Mouse (Mus musculus) kidney, embryonic 14.5 days (tissue): ENCODE measurements around the gene Olfr1226. TPM values are rescaled to one million over a fixed set of nuclear protein-coding genes. Genes with fewer than 3 reads are reported as not detected.
"Not testable (repeated sequence)": the region's sequence is repeated elsewhere in the genome, so short reads cannot be mapped to it uniquely, and the experiment has no call there.

ENCODE experiments used
- ATAC-seq: fragments of 200-750 bp; cut with Nextera tagmentation; 2 replicates; pipeline ENCODE4 v1.8.0; 2017; ENCODE audit warnings: moderate number of reproducible peaks, mild to moderate bottlenecking, moderate TSS enrichment, moderate library complexity; ENCODE audit not compliant: low FRiP score, low TSS enrichment
- H3K27ac ChIP-seq: fragments of 300-500 bp; sonication (generic); 2 replicates; pipeline ENCODE4 v1.5.1; 2014; ENCODE audit warnings: low read depth, mild to moderate bottlenecking, low read length, moderate library complexity, mixed read lengths
- H3K27me3 ChIP-seq: fragments of 300-500 bp; sonication (generic); 2 replicates; pipeline ENCODE4 v1.6.1; 2014; ENCODE audit warnings: mild to moderate bottlenecking, low read length; ENCODE audit not compliant: control insufficient read depth, insufficient read depth
- H3K36me3 ChIP-seq: fragments of 300-500 bp; sonication (generic); 2 replicates; pipeline ENCODE4 v1.6.1; 2014; ENCODE audit warnings: low read length, mixed read lengths; ENCODE audit not compliant: control insufficient read depth, insufficient read depth
- H3K4me1 ChIP-seq: fragments of 300-500 bp; sonication (generic); 2 replicates; pipeline ENCODE4 v1.6.1; 2014; ENCODE audit warnings: low read length, mixed read lengths; ENCODE audit not compliant: control insufficient read depth, insufficient read depth
- H3K4me2 ChIP-seq: fragments of 300-500 bp; sonication (generic); replicated peaks from 2 replicates; pipeline ENCODE4 v1.6.1; 2014; ENCODE audit warnings: low read depth, mild to moderate bottlenecking, low read length
- H3K4me3 ChIP-seq: fragments of 300-500 bp; sonication (generic); 2 replicates; pipeline ENCODE4 v1.5.1; 2014; ENCODE audit warnings: mild to moderate bottlenecking, low read length
- H3K9ac ChIP-seq: fragments of 300-500 bp; sonication (generic); 2 replicates; pipeline ENCODE4 v1.6.1; 2014; ENCODE audit warnings: low read depth, mild to moderate bottlenecking, low read length, moderate library complexity
- H3K9me3 ChIP-seq: fragments of 300-500 bp; sonication (generic); 2 replicates; pipeline ENCODE4 v1.6.1; 2016; ENCODE audit warnings: low read length; ENCODE audit not compliant: control insufficient read depth
- WGBS: fragments of 180-500 bp; shearing (Covaris S2); extraction: QIAGEN DNeasy Blood & Tissue Kit; methylation state at CpG from one replicate; pipeline ENCODE4 v1.1.7; 2014; 5-methylcytosine and 5-hydroxymethylcytosine counted together
- polyA plus RNA-seq: library from polyadenylated mRNA; unstranded; fragments of >200 nt; fragmentation: Nextera tagmentation; extraction: Ambion mirVana; gene quantifications from 2 replicates; pipeline ENCODE4 v1.2.1, GENCODE M21; 2014

Gene Olfr1226
- not detected in 2 replicates for polyA plus RNA-seq

DNA sequence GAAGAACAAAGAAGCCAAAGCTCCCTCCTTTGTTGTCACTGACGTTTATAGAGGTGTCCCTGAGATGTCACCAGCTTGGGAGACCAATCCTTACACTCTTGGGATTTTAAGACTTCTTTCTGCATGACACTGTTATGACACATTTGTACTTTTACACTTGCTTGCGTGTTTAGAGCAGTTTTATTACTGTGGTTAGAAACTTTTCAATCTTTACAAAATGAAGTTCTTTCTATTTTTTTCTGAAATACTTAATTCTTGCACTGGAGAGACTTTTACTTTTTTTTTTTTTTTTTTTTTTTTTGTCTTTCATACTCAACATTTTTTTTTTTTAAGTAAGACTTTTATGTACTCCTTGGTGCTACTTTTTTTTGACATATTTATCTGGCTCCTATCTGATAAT lies at the start of gene Olfr1226:
Gene Olfr1226, minus strand, starts transcription at position 101 of the 400 bp plus-strand sequence.
- no peak within 1 kb of the TSS for H3K4me3 ChIP-seq
- H3K27ac ChIP-seq, result no peak within 1 kb of the TSS
- H3K4me2 ChIP-seq, result no peak within 1 kb of the TSS
- no peaks in the 10 kb centered on the region for H3K9me3 ChIP-seq
- no peak for ATAC-seq
- H3K27me3 ChIP-seq, result no peaks in the 10 kb centered on the region
- WGBS, result 55% methylated on average over 2 of the region's 2 CpGs
- no peaks in the 10 kb centered on the region for H3K36me3 ChIP-seq
- H3K4me1 ChIP-seq, result no peaks in the 10 kb centered on the region
- H3K9ac ChIP-seq, result no peak within 1 kb of the TSS

- Histone ChIP-seq H3K36me3 (no peaks in the 10 kb centered on the region), H3K4me1 (no peaks in the 10 kb centered on the region), H3K9ac (no peak overlapping the region), H3K4me2 (no peak overlapping the region), H3K27ac (no peak overlapping the region), H3K4me3 (no peak overlapping the region), H3K27me3 (no peaks in the 10 kb centered on the region), H3K9me3 (no peaks in the 10 kb centered on the region)
- ATAC-seq, result no peak
- 90% methylated on average over 3 of the region's 3 CpGs for WGBS
Observed at GRCm38 (mm10) chr2:89196325-89196982, 3.4 kb downstream of the Olfr1226 start.

GRCm38 (mm10) chr2:89174569-89174968 lies 25.3 kb downstream of the Olfr1226 start, which contains the start of gene Olfr1225:
Gene Olfr1225, minus strand, starts transcription at chr2:89174669.
- no peak within 1 kb of the TSS for H3K4me3 ChIP-seq
- no peaks in the 10 kb centered on the region for H3K36me3 ChIP-seq
- no peak within 1 kb of the TSS for H3K9ac ChIP-seq
- H3K4me1 ChIP-seq, result no peaks in the 10 kb centered on the region
- no peaks in the 10 kb centered on the region for H3K9me3 ChIP-seq
- 89% methylated on average over 1 of the region's 1 CpGs for WGBS
- H3K4me2 ChIP-seq, result no peak within 1 kb of the TSS
- H3K27me3 ChIP-seq, result no peaks in the 10 kb centered on the region
- ATAC-seq, result no peak
- no peak within 1 kb of the TSS for H3K27ac ChIP-seq

- ATAC-seq, H3K27me3 ChIP-seq, H3K9ac ChIP-seq, H3K9me3 ChIP-seq, H3K4me1 ChIP-seq, H3K4me3 ChIP-seq, H3K36me3 ChIP-seq, H3K4me2 ChIP-seq, H3K27ac ChIP-seq: not testable (repeated sequence)
- WGBS, result 92% methylated on average over 4 of the region's 4 CpGs
Observed at GRCm38 (mm10) chr2:89164711-89165110, 35.1 kb downstream of the Olfr1226 start.

GRCm38 (mm10) chr2:89163991-89164390 lies 35.9 kb downstream of the Olfr1226 start, which contains the start of gene Olfr1224-ps1:
Gene Olfr1224-ps1, minus strand, starts transcription at chr2:89164091.
- not testable (repeated sequence) for H3K27ac ChIP-seq, H3K4me3 ChIP-seq, H3K9me3 ChIP-seq, H3K4me1 ChIP-seq, ATAC-seq, H3K9ac ChIP-seq, H3K27me3 ChIP-seq, H3K36me3 ChIP-seq, H3K4me2 ChIP-seq
- 94% methylated on average over 8 of the region's 8 CpGs for WGBS

DNA sequence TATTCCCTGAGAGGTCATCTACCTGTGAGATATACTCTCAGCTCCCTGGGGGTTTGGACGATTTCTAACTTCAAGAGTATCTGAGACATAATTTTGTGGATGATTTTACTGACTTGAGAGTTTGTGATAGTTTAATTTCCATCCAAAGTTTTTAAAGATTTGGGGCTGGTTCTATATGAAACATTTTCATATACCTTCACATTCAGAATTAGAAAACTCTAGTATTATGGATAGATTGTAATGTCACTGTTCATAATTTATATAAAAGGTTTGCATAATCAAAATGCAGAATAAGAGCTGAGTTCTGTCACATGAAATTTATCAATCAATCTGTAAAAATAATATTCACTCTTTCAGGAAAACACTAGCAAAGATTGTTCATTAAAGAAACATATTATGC lies 48.4 kb downstream of the Olfr1226 start, which contains the start of gene Olfr1223:
Gene Olfr1223, minus strand, starts transcription at position 101 of the 400 bp plus-strand sequence.
- Histone ChIP-seq H3K4me2 (no peak within 1 kb of the TSS), H3K9ac (no peak within 1 kb of the TSS), H3K27ac (no peak within 1 kb of the TSS), H3K36me3 (no peaks in the 10 kb centered on the region), H3K4me1 (no peaks in the 10 kb centered on the region), H3K4me3 (no peak within 1 kb of the TSS), H3K9me3 (no peaks in the 10 kb centered on the region), H3K27me3 (no peaks in the 10 kb centered on the region)
- no peak for ATAC-seq
- 72% methylated on average over 1 of the region's 1 CpGs for WGBS

Other genes with a start within 250 kb of the Olfr1226 start
- gene Olfr1212, start 246.1 kb downstream of the Olfr1226 start, polyA plus RNA-seq, result not detected in 2 replicates
- gene Gm13762, start 219.8 kb downstream of the Olfr1226 start, polyA plus RNA-seq, result not detected in 2 replicates
- not detected in 2 replicates for gene Olfr1214, start 207.4 kb downstream of the Olfr1226 start, polyA plus RNA-seq
- gene Olfr1215, start 193.1 kb downstream of the Olfr1226 start, polyA plus RNA-seq, result not detected in 2 replicates
- gene Olfr1216, start 181.7 kb downstream of the Olfr1226 start, polyA plus RNA-seq, result not detected in 2 replicates
- not detected in 2 replicates for gene Olfr1217, start 168.0 kb downstream of the Olfr1226 start, polyA plus RNA-seq
- not detected in 2 replicates for gene Olfr1218, start 138.9 kb downstream of the Olfr1226 start, polyA plus RNA-seq
- gene Olfr1219, start 116.5 kb downstream of the Olfr1226 start, polyA plus RNA-seq, result not detected in 2 replicates
- gene Olfr1220, start 93.2 kb downstream of the Olfr1226 start, polyA plus RNA-seq, result not detected in 2 replicates
- not detected in 2 replicates for gene Olfr1221, start 82.8 kb downstream of the Olfr1226 start, polyA plus RNA-seq
- gene Olfr1222, start 67.0 kb downstream of the Olfr1226 start, polyA plus RNA-seq, result not detected in 2 replicates
- not detected in 2 replicates for gene Olfr1223, start 48.5 kb downstream of the Olfr1226 start, polyA plus RNA-seq
- gene Olfr1224-ps1, start 36.0 kb downstream of the Olfr1226 start, polyA plus RNA-seq, result not detected in 2 replicates
- gene Olfr1225, start 25.4 kb downstream of the Olfr1226 start, polyA plus RNA-seq, result not detected in 2 replicates
- not detected in 2 replicates for gene Olfr1228, start 54.0 kb upstream of the Olfr1226 start, polyA plus RNA-seq
- gene Olfr1229, start 88.0 kb upstream of the Olfr1226 start, polyA plus RNA-seq, result not detected in 2 replicates
- gene Olfr1230, start 97.2 kb upstream of the Olfr1226 start, polyA plus RNA-seq, result not detected in 2 replicates
- gene Olfr1231, start 107.0 kb upstream of the Olfr1226 start, polyA plus RNA-seq, result not detected in 2 replicates
- not detected in 2 replicates for gene Olfr1232, start 129.6 kb upstream of the Olfr1226 start, polyA plus RNA-seq
- gene Olfr1233, start 142.3 kb upstream of the Olfr1226 start, polyA plus RNA-seq, result not detected in 2 replicates
- gene Olfr1234, start 164.8 kb upstream of the Olfr1226 start, polyA plus RNA-seq, result not detected in 2 replicates
- not detected in 2 replicates for gene Olfr1238, start 209.6 kb upstream of the Olfr1226 start, polyA plus RNA-seq
- not detected in 2 replicates for gene Olfr1239, start 220.4 kb upstream of the Olfr1226 start, polyA plus RNA-seq
- gene Olfr1240, start 243.0 kb upstream of the Olfr1226 start, polyA plus RNA-seq, result not detected in 2 replicates